Mouse (Mus musculus): ENCODE measurements around the gene Rars.

Rars gene

DNA sequence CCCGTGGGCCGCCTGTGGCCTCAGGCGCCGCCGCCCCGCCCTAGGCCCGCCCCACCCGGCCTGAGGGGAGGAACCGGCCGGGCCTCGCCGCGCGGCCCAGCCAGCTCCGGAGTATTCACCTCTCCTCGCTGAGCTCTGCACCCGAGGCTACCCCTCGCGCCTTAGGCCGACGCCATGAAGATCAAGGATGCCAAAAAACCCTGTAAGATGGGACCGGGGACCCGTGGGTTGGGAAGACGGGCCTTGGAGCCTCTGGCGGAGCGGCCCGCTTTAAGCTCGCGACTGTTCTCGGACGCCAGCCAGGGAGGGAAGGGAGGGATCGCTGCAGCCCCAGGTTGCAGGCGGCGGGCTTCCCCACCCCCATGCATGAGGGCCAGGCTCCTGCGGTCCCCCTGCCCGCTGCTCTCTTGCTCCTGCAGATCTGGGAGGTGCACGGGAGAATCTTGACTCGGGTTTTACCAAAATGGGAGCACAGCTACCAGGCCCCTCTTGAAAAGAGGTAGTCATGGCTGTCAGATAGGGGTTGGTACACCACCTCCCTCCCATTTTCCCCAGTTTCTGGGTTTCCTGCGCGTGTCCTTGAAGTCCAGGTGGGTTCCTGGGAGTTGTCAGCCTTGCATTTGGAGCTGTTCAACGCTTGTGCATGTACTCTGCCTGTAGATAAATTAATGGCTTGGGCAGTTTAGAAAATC is 64.4 kb downstream of the Rars start:
- peak in 1 of 2 experiments; percentile 68 for DNase-seq

DNA sequence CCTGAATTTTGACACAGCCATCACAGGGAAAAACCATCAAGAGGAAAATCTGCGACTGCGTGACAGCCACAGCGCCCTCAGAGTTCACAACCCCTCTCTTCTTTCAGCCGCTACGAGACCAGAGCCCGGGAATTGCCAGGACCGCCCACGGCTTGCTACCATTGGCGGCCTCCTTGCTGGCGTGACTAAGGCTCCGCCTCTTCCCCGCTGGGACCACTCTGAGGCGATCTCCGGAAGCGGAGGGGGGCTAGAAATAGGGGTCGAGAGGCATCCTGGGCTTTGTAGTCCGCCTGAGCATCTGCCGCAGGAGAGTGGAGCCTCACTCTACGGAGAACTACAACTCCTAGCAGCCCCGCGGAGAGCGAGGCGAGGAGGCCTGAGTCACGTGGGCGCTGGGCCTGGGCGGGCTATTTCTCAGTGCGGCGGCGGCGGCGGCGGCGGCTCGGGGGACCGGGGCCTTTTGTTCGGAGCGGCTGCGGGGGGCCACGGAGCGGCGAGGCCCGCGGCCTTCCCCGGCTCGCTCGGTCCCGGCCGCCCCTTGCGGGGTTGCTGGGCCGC is 65.0 kb downstream of the Rars start, which contains the start of gene Pank3:
Pank3 (plus strand) TSS at position 297 of the 558 bp plus-strand sequence.
- DNase-seq, result peak; percentile 98 to 99

DNA sequence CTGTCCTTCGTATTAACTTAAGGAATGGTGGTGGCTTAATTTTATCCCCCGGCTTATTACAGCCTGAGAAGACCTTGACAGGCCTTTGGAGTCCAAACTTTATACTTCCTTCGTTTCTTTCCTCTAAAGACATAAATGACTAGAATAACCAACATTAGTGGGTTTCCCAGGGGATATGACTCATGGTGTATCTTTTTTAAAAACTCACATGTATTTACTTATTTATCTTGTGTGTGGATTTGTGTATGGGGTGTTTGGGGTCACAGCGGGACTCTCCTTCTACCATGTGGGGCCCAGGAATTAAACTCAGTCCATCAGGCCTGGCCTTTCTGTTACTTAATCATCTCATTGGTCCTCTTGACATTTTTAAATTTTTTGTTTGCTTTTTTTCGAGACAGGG is 67.5 kb downstream of the Rars start:
- no peak for DNase-seq

DNA sequence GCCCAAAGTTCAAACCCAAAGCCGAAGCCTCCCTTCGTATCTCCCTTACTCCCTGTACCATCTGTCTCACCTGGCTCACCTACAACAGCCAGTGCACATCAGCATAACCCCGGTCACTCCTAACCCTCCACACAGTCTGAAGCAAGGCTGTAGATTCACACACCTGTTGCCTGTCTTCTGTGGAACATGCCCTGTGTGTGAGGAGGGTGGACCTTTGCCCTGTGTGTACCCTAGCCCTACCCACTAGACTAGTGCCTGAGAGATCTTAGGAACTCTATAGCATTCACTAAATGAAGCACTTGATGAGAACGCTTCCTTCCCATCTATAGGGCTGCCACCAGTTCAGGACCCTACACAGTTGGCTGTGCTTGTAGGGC is 73.7 kb downstream of the Rars start:
- no peak for DNase-seq

DNA sequence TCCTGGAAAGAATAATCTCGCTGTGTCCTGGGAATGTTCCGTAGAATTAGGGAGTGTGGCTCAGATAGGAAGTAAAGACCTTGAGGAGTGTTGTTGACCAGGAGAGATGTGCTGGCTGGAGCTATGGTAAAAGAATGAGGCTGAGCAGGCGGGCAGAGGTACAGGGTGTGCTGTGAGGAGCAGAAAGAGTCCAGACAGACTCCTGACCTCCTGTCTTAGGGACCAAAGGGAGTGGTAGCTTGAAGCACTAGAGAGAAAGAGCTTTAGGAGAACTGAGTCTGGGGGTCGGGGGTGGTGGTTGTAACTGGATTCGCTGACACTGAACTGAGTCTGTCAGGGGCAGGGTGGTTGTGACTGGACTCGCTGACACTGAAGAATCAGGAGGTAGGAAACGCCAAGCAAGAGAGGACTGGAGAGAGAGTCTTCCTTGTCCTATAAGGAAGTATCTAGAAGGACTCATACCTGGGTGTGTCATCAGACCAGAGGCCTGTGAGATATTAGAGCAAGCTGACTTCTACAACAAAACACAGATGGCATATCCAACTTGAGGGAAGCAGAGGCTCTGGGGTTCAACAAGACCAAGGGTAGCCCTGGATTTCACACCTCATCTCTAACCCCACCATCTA is 74.2 kb downstream of the Rars start:
- DNase-seq, result no peak

Data from kidney, adult 8-10 months (tissue).